Mouse (Mus musculus): ENCODE results near the gene Bsn.

Gene Bsn

DNA sequence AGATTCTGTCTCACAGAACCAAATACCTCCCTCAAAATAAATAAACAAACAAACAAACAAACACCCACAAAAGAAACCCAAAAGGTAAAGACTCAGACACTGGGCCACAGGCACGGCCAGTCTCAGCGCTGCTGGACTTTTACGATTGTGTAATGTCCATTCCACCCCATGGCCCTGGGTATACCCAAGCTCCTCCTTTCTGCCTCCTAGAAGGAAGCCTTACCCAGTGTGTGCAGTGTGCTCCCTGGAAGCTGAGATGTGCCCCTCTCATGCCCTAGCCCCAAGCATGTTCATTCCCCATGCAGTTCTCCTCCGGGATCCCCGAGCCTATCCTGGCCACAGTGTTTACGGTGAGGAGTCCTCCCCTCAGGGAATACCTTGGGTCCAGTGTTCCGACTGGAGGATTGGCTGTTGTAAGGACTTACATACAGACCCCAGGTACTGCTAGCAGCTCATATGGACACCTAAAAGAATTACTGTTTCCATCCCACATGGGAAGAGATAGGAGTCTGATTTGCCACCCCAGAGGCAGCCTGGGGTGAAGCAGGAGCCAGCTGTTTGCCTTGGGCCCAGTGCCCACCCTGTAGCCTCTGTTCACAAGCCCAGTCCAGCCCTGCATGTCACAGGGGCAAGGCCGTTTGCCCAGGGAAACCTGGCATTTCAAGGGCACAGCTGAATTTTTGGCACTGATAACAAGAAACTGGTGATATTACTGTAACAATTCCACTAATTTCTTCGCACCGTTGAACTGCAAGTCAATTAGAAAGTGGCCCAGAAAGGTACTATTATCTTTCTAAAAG is 68.8 kb downstream of the Bsn start:
- no peak for DNase-seq

DNA sequence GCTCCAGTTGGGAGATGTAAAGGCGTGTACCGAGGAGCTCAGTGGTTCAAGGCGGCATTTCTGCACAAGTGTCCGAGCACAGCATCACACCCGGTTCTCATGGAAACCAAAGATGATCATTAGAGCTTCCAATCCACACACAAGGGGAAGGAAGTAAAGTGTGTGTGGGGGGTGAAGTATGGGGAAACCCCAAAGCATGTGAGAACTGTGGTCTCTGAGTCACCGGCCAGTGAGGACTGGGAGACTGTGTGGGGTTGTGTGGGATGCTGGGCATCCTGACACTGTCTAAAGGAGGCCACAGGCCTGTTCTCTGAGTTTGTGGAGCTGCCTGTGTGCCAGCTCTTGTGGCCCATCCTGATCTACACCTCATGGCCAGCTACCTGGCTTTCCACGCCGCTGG is 69.5 kb downstream of the Bsn start:
- no peak for DNase-seq

DNA sequence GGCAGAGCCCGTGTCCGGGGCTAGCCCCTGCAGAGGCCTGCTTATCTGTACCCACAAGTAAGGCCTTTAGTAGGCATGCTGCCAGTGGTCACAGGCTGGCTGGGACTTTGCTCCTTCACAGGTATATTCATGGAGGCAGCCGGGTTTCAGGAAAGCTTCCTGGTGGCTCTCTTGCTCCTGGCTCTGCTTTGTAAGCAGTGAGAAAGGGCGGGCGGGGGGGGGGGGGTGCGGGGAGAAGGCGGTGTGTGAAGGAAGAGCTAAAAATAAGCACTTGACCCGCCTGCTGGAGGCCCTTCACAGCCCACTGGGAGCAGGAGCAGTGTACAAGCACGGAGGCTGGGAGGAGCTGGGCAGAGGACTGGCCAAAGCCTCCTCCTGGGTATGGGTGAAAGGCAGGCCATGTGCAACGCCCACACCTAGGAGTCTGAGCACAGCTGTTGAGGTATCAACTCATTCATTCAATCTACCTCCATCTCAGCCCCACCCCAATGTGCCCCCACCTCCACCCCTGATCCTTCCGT is 70.2 kb downstream of the Bsn start:
- no peak for DNase-seq

DNA sequence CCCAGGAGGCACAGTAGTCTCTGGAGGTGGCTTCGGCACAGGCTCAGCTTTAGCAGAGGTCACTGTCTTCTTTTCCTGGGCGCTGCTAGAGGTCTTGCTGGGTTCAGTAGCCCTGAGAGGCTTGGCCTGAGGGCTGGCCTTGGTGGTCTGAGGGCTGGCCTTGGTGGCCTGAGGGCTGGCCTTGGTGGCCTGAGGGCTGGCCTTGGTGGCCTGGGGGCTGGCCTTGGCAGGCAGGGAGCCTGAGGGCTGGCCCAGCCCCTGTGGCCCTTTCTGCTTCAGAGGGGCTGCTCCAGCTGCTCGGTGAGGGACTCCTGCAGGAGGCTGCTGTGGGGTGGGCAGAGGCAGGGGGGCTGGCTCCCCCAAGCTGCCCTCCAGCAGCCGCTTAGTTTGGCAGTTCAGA is 73.0 kb downstream of the Bsn start:
- DNase-seq = no peak

DNA sequence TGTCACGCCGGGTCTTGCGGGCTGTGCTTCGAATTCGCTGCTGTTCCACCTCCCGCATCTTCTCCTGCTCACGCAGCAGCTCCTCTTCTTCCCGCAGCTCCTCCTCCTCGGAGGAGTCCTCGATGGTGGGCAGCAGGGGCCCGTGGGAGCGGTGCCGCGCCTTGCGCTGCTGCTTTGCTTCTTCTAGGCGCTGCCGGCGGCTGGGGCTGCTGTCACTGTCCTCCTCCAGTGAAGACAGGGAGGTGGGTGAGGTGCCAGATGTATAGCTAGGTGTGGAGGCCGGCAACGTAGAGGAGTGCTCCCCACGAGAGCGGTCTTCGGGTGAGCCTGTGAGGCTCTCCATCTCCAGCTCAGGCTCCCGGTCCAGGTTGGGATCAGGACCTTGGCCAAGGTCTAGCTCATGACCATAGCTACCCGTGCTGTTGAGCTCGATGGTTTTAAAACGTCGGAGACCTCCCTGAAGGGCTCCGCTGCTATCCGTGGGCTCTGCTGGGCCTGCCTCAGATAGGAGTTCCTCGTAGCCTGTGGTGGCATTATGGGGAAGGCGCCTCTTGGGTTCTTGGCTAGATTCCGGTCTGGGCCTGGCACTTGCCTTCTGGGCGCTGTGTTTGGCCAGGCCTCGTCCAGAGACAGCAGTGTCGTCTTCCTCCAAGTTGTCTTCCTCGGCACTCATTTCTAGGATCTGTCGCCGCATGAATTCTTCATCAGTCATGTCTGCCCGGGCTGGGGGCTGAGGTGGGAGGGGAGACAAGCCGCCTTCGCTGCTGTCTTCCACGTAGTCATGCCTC is 74.7 kb downstream of the Bsn start:
- DNase-seq = peak; percentile 86

DNA sequence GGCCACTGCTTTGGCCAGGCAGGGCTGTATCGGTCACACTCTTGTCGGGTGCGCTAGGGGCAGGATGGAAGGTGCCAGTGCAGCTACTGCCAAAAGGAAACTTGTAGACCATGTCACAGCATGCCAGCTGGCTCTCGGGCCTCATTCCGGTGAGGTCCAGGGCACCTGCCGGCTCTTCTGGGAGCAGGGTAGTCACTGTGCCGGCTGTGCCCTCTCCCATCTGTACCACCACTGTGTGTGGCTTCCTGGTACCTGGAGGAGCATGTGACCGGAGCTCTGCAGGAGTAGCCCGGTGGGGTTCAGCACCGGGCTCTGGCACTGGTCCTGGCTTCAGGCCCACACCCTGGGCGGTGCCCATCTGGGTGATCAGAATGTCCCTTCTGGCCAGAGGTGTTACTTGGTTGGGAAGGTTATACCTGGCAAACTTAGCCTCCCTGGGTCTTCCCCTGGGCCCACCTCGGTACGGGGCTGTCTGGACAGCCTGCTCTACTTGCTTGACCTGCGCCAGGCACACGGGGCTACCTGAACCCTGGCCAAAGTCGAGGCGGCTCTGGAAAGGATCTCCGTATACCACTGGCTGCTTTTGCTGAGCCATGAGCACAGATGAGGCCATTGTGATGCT is 77.4 kb downstream of the Bsn start:
- no peak for DNase-seq

DNA sequence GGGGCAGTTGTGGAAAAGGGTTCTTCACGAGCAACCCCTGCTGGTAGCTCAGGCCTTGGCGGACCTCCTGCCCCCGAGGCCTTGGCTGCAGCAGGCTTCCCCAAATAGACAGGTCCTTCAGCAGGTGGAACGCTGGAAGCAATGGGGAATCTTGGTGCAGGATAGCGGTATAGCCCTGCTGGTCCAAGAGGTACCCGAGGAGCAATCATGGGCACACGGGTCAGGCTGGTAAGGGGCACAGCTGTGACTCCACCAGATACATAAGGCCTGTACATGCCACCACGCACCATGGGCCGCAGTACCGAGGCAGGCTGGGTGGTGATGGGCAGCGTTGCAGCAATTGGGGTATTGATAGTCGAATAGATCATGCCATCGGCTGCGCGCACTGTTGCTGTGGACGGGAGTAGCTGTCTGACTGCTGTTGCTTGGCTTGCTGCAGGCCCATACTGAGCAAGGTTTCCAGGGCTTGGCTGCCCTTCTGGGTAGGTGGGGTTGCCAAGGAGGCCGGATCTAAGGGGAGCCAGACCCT is 78.5 kb downstream of the Bsn start:
- no peak for DNase-seq

DNA sequence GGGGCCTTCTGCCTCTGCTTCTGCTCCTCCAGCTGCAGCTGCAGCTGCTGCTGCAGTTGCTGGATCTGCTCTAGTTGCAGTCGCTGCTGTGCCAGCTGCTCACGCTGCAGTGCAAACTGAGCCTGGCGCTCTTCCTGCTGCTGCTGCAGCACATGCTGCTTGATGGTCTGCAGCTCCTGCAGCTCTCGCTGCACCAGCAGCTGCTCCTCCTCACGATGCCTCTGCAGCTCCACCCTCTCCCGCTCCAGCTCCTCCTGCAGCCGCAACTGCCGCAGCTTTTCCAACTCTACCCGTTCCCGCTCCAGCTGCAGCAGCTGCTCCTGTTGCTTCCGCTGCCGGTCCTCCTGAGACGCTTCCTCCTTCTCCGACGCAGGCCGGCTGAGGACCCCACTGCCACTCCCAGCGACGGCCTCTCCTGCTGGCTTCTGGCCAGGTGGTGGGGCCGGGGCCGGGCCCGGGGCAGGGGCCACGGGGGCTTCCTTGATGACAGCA is 79.0 kb downstream of the Bsn start:
- DNase-seq = no peak

DNA sequence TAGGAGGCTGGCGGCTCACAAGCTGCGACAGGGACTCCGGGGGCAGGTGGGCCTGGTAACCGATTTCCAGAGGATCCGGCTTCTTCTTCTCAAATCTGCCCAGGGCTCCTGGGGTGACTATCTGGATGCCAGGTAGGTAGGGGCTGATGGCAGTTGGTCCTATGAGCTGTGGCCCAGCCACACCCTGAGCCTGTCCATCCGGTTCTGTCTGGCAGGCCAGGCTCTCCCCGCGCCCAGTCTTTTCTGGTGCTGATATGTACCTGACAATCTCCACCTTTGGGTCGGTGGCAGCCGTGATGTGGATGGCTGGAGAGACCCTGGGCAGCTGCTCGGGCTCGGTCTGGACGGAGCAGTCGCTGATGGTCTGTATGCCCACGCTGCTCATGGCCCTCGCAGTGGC is 80.0 kb downstream of the Bsn start:
- no peak for DNase-seq

DNA sequence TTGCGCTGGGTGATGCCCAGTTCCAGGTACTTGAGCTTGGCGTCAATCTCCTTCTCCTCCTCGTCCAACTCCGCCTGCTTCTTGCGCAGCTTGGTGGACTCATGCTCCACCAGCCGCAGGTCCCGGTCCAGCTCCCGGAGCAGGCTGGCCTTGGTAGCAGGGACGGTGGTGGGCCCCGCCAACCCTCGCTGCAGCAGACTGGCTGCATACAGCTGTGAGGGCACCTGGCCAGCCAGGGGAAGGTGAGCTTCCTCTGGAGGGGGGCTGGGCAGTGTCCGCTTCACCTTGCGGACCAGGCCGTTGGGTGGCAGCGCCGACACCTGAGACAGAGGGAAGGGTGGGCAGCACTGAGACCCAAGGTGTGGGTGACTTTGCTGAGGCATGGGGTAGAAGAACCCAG is 82.3 kb downstream of the Bsn start:
- no peak for DNase-seq

DNA sequence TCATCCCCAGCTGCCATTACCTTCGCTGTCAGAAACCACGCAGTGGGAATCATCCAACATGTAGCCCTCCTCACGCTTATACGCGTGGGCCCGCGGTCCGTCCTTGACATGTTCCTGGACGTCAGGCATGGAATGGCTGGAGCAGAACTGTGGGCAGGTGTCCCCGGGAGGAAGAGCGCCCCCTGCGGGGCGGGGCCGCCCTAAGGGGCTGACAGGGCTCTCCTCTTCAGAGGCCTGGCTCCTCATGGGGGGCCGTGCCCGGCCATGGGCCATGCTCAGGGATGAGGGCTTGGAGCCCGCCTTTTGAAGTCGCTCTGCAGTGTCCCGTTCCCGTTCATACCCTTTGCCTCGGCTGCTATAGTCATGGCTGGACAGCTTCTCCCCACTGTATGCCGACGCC is 84.1 kb downstream of the Bsn start:
- DNase-seq = no peak

DNA sequence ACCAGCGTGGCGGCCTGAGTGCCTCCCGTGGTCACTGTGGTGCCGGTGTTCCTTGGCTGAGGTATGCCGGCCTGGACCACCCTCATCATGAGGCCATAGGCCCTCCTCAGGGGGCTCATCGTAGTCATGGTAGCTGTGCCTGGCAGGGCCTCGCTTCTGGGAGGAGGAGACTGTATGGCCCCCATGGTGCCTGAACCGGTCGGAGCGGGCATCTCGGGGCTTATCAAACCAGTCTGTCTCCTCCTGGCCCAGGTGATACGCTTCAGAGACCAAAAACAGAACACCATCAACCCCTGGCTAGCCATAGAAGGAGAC is 84.7 kb downstream of the Bsn start:
- no peak for DNase-seq

DNA sequence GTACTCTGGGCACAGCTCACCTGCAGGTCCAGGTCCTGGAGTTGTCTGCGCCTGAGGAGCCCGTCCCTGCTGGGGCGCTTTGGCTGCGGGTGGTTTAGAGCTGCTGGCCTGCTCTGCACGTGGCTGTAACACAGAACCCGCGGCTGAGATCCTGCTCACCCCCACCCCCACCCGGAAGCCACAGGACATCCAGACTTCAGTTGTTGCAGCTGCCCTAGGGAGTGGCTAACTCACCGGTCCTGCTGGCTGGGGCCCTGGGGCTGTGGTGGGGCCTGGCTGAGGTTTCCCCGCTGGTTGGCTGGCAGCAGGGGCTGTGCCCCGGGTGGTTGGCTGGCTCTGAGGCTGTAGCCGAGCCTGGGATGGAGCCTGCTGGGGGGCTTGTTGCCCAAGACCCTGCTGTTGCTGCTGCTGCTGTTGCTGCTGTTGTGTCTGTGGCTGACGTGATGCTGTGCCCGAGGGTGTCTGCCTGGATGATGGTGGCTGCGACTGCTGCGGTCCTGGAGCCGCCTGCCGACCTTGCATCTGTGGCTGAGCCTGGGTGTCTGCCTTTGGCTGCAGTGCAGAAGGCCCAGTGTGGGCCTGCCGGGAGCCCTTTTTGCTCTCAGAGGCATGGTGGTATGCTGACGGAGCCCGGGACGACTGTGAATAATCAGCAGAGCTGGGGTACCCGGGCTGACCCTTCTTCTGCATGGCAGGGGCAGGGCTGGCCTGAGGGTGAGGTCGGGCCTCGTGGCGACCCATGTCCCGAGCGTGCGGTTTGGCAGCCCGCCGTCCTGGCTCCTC is 85.2 kb downstream of the Bsn start:
- DNase-seq = no peak

DNA sequence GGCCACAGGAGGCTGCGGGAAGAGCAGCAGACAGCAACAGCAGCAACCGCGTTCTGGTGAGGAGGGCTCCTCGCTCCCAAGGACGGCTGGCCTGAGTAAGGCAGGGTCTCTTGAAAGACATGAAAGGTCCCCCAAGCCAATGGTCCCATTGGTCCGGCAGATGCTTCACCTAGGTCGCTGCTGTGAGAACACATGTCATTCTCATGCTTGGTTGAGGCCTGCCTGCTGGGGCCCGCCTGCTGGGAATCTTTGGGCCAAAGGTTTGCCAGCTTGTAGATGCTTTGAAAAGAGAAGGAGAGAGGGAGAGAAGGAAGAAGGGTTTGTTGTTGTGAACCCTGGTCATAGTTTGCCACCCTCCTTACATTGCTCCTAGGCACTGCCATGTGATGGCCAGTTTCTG is 90.6 kb downstream of the Bsn start:
- no peak for DNase-seq

DNA sequence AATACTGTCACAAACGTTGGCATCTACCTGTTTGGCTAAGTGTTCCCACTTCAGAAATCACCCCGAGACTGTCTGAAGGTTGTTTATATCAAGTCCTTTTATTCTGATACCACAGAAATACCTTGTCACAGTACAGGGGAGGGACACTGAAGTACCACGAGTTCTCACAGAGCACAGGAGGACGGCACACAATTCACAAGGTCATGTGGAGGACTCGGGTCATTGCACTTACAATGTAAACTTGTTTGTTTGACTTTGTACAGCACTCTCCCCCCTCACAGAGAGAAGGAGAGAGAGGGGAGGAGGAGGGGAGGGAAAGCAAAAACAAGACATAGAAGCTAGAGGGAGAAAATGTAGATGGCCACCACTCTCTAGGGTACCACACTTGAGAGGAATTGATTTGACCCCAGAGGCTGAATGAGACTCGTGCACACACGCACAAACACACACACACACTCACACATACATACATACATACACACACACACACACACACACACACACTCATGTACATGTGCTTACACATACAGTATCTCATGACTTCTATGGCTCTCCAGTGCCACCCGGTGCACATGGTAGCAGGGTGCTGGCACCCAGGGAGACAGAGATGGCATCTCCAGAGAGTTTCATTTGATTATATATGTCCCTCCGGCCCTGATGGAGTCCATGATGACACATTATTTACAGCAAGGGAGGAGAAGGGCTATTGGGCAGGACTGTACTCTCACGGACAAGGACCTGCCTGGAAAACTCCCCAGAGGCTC is 94.1 kb downstream of the Bsn start:
- DNase-seq = no peak

DNA sequence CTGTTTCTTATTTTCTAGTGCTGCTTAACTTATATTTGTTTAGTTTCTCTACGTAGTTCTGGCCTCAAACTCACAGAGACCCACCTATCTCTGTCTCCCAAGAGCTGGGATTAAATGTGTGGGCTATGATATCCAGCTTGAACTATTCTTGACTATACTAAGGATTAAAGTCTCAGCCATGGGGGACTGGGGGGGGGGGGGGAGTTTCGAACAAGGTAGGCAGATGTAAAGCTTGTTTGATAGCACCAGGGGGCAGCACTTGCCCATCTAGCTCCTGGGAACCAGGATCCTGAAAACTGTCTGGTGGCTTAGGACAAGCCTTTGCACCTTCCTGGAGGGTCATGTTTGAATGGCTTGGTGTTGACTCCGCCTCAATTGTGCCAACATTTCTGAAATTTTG is 94.7 kb downstream of the Bsn start:
- peak; percentile 59 for DNase-seq

DNA sequence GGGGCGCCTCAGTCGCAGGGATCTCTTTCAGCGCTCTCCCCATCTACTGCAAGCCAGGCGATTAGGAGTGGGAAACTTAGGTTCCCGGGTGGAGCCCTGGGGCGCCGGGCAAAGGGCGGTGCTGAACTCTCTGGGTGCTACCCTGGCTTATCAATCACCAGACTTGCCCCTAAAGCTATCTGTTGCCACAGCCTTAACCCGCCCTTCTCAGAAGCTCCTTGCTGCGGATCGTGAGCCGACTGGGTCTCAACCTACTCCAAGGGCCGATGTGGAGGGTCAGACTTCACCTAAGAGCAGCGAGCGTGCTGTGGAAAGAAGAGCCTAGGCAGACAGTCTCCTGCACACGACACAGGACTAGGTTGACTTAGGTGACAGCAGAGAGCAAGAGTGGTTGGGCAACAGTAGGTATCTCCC is 95.2 kb downstream of the Bsn start:
- no peak for DNase-seq

DNA sequence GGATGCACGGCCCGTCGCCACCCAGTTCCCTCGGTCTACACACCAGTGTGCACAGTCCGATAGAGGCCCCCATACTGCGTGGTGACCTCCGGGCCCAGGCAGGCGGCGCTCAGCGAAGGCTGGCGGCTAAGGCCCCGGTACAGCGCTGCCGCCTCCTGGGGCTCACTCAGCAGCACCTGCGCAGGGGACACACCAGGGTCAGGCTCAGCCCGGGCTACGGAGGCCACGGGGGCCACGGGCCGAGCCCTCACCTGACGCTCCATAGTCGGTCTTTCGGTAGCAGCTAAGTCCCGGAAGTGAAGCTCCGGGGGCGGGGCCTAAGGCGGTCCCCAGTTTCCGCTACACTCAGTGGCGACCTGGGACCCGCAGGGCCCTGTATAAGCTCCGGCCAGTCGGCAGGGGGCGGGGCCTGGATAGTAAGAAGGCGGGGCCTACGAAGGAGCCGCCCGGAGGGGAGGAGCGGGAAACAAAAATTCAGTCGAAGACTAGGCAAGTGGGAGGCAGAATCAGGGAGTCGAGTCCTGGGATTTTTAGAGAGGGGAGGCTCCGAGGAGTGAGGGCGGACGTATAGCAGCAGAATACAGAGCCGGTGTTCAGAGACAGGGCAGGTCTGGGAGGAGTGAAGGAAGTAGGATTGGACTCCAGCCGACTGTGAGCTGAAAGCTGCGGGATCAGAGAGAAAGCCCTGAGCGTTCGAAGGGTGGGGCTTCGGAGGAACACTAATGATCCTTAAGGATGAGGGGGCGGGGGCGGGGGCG is 95.8 kb downstream of the Bsn start, which contains the start of gene Apeh:
Gene Apeh (minus strand): TSS at position 423 of the 758 bp plus-strand sequence.
- peak; percentile 86 for DNase-seq

DNA sequence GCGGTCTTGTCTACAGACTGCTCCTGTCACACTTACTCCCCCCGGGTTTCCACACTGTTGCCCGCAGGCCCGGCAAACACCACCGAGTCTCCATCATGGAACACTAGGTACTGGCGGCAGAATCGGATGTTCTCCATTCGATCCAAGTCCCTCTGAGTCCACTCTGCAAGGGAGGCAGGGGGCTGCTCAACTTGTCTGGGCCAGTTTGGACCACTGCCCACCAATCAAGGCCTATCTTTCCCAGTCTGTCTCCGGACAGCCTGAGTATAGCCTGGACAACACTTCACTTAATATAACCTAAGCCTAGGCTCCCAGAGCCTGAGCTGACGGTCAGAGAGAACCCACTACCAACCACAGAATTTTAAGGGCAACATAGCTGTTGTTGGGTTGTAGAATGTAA is 96.6 kb downstream of the Bsn start:
- DNase-seq = no peak

DNA sequence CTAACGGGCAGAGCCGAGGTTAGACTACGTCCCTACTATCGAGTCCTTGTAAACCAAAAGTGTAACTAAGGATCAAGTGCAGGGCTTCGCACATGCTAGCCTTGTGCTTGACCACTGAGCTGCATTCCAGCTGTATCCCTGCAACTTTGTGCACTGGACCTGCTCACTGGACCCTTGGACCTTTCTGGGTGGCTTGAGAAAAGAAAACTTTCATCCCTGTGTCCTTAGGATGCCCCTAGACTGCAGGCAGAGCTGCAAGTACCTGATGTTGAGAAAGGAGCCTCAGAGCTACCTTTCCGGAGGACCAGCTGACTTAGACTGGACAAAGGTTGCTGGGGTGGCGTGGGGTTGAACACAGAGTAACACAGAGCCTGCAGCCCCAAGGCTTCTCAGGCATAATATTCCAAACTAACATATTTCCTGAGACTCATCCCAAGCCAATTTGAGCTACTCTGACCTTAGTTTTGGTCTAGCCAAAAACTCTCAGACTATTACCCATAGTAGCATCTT is 99.5 kb downstream of the Bsn start:
- DNase-seq = no peak

DNA sequence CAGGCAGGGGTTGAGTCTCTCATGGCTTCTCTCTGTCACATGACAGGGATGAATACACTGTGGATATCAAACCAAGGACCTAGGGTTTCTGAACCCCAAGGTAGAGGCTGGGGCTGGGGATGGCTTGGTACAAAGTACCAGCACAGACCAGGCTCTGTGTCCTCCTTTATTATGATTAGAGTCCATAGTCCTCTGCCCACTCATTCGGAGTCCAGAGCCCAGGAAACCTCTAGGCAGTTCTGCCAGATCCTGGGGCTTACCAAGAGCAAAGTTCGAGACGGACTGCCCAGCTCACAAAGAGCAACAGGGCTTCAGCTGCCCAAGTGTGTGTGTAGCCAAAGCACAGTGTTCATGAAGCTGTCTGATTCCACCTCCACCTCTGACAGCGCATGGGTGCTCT is 104.9 kb downstream of the Bsn start:
- no peak for DNase-seq
